In genomic region chr13:109058045-109058444, GRCm38 (mm10) we compare ENCODE assay signal across 22 mouse cellular contexts.
"Had no signal": no experiment of that assay in that cellular context is flagged by ENCODE, and none has a peak within 500 bp of the region (broad histone marks: within the 10 kb centered on the region; RNA-seq: fewer than 3 reads in every experiment).

No protein-coding gene starts in this region.

- H3K4me2 ChIP-seq: limb, embryonic 12.5 days; limb, embryonic 15.5 days; liver, embryonic 11.5 days; liver, embryonic 15.5 days; neural tube, embryonic 12.5 days; neural tube, embryonic 15.5 days had no signal

- H3K9ac ChIP-seq: limb, embryonic 12.5 days; limb, embryonic 15.5 days; liver, embryonic 15.5 days; neural tube, embryonic 12.5 days; neural tube, embryonic 15.5 days had no signal

- H3K27ac ChIP-seq: kidney, postnatal 0 days; layer of hippocampus, adult 2 months; limb, embryonic 12.5 days; limb, embryonic 15.5 days; liver, embryonic 15.5 days; neural tube, embryonic 12.5 days; neural tube, embryonic 15.5 days; stomach, postnatal 0 days had no signal

- H3K27me3 ChIP-seq: limb, embryonic 12.5 days; limb, embryonic 15.5 days; liver, embryonic 15.5 days; neural tube, embryonic 12.5 days; neural tube, embryonic 15.5 days had no signal

- H3K4me1 ChIP-seq: limb, embryonic 12.5 days; limb, embryonic 15.5 days; liver, embryonic 15.5 days; neural tube, embryonic 12.5 days; neural tube, embryonic 15.5 days had no signal

- H3K9me3 ChIP-seq: limb, embryonic 12.5 days; limb, embryonic 15.5 days; liver, embryonic 15.5 days; neural tube, embryonic 12.5 days; neural tube, embryonic 15.5 days had no signal

- H3K36me3 ChIP-seq: limb, embryonic 12.5 days; limb, embryonic 15.5 days; liver, embryonic 15.5 days; neural tube, embryonic 12.5 days; neural tube, embryonic 15.5 days had no signal

- DNase-seq: kidney, adult 18-20 months; kidney, postnatal 25 days; layer of hippocampus, adult 9-11 months; lung, adult 2 months; lung, postnatal 14 days; lung, postnatal 4 days; midbrain, embryonic 14.5 days; right cerebral cortex, adult 18-20 months; right cerebral cortex, postnatal 14 days; right cerebral cortex, postnatal 4 days; thymus, adult 2 months; thymus, postnatal 14 days; thymus, postnatal 4 days had no signal

- H3K4me3 ChIP-seq: layer of hippocampus, adult 2 months; limb, embryonic 12.5 days; limb, embryonic 15.5 days; liver, embryonic 15.5 days; neural tube, embryonic 12.5 days; neural tube, embryonic 15.5 days had no signal
